ENCODE assay signal across 24 mouse cellular contexts in genomic region chr8:11168780-11169179, GRCm38 (mm10).
"Had no signal": no experiment of that assay in that cellular context is flagged by ENCODE, and none has a peak within 500 bp of the region (broad histone marks: within the 10 kb centered on the region; RNA-seq: fewer than 3 reads in every experiment).

No protein-coding gene starts in this region.

- H3K9me3 ChIP-seq: heart, embryonic 13.5 days; heart, embryonic 15.5 days; intestine, embryonic 15.5 days; kidney, embryonic 15.5 days; limb, embryonic 13.5 days; limb, embryonic 15.5 days; liver, embryonic 12.5 days had no signal

- ATAC-seq: hindbrain, embryonic 16.5 days; inflammation-experienced regulatory T-cells, adult 6 months; intestine, embryonic 15.5 days; intestine, postnatal 0 days; liver, embryonic 12.5 days had no signal

- H3K4me1 ChIP-seq: intestine, embryonic 15.5 days; kidney, embryonic 15.5 days; liver, embryonic 12.5 days had no signal

- H3K27me3 ChIP-seq: heart, embryonic 13.5 days; heart, embryonic 15.5 days; intestine, embryonic 15.5 days; kidney, embryonic 15.5 days; limb, embryonic 15.5 days had no signal

- DNase-seq: gastrocnemius, adult 2 months; gastrocnemius, postnatal 10 days; gastrocnemius, postnatal 25 days; heart, adult 18-20 months; heart, postnatal 14 days; heart, postnatal 36 days; kidney, adult 18-20 months; kidney, adult 9 months; kidney, postnatal 14 days; kidney, postnatal 36 days had no signal

- H3K27ac ChIP-seq: gastrocnemius, adult 2 months; heart, embryonic 13.5 days; heart, embryonic 15.5 days; hindbrain, embryonic 14.5 days; intestine, embryonic 15.5 days; kidney, embryonic 15.5 days; kidney, postnatal 0 days; layer of hippocampus, adult 2 months; left cerebral cortex, adult 2 months; limb, embryonic 13.5 days; limb, embryonic 15.5 days; liver, embryonic 12.5 days had no signal

- H3K4me3 ChIP-seq: gastrocnemius, adult 2 months; heart, embryonic 13.5 days; heart, embryonic 15.5 days; intestine, embryonic 15.5 days; kidney, embryonic 15.5 days; layer of hippocampus, adult 2 months; left cerebral cortex, adult 2 months; limb, embryonic 13.5 days; limb, embryonic 15.5 days; liver, embryonic 12.5 days had no signal

- H3K36me3 ChIP-seq: heart, embryonic 13.5 days; heart, embryonic 15.5 days; intestine, embryonic 15.5 days; kidney, embryonic 15.5 days; limb, embryonic 13.5 days; limb, embryonic 15.5 days; liver, embryonic 12.5 days had no signal
